Mouse (Mus musculus) G1E-ER4 (cell line): ENCODE results near the gene Smyd1. TPM values are rescaled to one million over a fixed set of nuclear protein-coding genes. Genes with fewer than 3 reads are reported as not detected.

Experiments
- GATA1 ChIP-seq: IDR thresholded peaks from one replicate; pipeline ENCODE4 v1.8.0; 2012; ENCODE audit warnings: low read length, inconsistent platforms
- polyA plus RNA-seq: library from polyadenylated mRNA; stranded (reverse); fragments of >175 nt; gene quantifications from 2 replicates; pipeline ENCODE4 v1.2.3, GENCODE M21; 2012

The Smyd1 gene
- polyA plus RNA-seq, 1 experiment = 0.04 TPM

GRCm38 (mm10) chr6:71243258-71243657, 78.8 kb downstream of the Smyd1 start:
- no peak for TF ChIP-seq GATA1

DNA sequence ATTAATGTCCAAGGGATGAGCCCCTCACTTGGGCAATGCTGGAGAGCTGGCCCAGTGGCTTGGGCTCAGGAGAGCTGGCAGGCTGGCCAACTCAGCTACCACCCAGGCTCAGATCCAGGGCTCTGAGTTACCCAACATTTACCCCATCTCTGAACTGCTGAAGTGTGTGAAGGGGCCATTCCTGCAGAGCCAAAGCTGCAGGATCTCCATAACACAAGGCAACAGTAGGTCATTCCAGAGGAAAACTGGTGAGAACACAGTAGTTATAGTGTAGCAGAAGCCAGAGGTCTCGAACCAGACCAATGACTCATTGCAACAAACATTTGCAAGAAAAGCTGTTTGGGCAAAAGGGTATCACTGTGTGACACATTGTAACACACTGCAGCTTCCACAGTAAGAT, 79.2 kb downstream of the Smyd1 start:
- TF ChIP-seq GATA1 = no peak

DNA sequence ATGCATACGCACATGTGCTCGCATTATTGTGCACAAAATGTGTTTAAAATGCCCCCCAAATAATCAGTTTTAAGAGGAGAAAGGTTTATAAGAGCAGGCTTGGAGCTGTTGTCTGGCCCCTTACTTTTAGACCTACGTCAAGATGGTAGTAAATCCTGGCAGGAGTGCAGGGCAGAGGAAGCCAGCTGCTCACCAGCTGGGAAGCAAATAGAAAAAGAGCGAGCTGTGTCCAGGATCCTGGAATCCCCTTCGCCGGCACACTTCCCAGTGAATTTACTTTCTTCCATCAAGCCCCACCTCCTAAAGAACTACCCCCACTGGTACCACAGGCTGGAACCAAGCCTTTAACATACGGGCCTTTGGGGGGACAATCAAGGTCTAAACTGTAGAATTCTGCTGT, 81.2 kb downstream of the Smyd1 start:
- TF ChIP-seq GATA1 = no peak

DNA sequence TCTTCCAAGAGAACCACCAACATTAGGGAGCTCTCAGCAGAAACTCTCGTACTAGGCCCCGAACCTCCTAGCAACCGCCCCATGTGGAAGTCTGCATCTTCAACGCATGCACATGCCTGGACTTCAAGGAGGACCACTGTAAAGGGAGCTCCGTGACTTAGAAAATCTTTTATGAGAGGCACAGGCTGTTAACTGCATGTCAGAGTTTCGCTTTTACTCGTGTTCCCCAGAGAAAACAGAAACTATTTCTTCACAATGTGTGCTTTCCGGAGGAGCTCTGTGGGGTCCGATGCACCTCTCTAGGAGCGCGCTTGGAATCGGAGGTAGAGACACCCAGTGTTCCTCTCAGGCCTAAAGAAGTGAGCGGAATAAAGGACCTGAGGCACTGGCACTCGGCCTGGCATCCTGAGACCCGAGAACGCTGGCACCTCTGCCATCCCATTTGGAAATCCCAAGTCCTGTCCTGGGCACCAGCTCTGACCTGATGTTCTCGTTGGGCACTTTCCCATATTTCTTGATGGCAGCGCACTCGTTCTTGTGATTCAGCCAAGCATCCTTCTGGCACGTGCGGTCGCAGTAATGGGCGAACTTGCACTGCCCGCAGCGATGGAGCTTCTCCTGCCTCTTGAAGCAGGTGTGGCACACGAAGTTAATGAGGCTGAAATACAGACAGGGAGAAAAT, 82.8 kb downstream of the Smyd1 start:
- TF ChIP-seq GATA1 = no peak

DNA sequence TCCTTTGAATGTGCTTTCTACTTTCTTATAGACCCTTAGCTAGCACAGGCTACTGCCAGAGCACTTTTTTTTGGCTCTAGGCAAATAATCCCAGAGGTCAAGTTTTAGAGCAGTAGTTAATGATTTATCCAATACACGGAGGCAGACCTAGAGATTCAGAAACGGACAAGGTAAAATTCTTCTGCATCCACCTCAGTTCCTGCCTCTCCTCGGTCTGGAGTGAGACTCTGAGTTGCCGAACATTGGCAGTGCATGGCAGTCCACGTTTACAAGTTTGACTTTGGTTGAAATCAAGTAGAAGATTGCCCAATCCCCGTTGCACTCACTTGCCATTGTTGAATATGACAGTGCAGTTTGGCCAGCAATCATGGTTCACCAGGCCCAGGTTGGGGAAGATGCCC, 85.0 kb downstream of the Smyd1 start:
- TF ChIP-seq GATA1 = no peak

- TF ChIP-seq GATA1 = no peak
These were observed 85.5 kb downstream of the Smyd1 start for GRCm38 (mm10) chr6:71236506-71236905.

- TF ChIP-seq GATA1 = no peak
These were observed 86.1 kb downstream of the Smyd1 start for GRCm38 (mm10) chr6:71235944-71236343.

DNA sequence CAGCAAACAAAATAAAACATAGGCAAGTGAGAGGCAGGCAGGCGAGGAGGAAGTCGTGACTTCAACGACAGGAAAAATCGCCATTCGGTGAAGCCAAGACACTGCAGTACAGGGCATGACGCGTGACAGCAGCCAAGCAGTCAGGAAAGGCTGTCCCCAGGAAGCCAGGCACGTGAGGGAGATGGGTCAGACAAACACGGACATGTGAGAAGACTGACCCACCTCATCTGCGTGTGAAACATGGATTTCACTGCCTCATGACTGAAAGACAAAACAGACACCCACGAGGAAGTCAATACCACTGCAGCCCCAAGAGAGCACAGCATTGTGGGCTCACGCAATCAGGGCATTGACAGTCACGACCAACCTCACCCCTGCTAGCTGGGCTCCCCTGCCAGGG, 86.9 kb downstream of the Smyd1 start:
- no peak for TF ChIP-seq GATA1

- no peak for TF ChIP-seq GATA1
These were observed 94.8 kb downstream of the Smyd1 start for GRCm38 (mm10) chr6:71227157-71227770.

DNA sequence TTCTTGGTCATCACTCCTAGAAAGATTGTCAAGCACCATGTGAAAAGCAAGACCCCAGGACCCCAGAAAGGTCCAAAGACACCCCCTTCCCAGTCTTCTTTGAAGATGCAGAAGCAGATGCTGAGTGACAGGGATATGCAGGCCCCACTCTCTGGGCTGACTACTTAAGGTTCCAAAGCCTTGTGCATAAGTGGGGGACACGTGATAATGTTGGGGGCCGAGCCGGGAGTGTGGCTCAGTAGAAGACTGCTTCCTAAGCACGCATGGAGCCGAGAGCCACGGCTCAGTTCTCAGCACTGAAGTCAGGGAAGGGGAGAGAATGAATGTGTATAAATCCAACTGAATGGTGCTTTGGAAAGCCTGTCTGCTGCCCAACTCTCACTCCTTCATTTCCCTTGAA, 95.5 kb downstream of the Smyd1 start:
- TF ChIP-seq GATA1 = no peak

GRCm38 (mm10) chr6:71224184-71224943, 97.7 kb downstream of the Smyd1 start:
- TF ChIP-seq GATA1 = no peak

- TF ChIP-seq GATA1 = no peak
These were observed 100.5 kb downstream of the Smyd1 start for GRCm38 (mm10) chr6:71221501-71221900.

DNA sequence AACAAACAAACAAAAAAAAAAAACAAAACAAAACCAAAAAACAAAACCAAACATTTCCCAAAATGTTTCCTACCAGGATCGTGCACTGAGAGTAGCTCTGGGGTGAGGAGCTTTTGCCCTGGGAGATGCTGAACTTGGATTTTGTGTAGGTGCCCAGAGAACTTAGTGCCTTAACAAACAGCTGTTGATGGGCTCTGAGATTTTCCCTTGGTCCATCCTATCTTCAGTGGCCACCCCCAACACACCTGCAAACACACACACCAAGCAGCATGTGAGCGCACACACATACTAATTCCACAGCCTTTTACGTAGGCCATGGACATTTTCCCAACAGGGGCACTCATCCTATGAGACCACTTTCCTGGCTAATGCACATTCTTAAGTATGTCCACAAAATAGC, 109.6 kb downstream of the Smyd1 start:
- TF ChIP-seq GATA1 = no peak

DNA sequence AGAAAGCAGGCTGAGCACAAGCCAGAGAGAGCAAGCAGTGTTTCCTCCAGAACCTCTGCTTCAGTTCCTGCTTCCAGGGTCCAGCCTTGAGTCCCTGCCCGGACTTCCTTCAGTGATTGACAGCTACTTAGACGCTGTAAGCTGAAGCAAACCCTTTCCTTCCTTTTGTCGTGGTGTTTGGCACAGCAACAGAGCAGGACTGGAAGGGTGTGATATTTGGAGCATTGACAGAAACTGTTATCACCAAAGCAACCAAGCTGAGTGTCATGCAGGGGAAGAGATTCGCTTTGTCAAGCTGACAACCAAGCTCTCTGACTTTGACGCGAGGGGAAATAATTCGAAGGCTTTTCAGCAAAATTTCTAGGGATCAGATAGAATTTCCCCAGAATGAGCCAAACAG, 110.1 kb downstream of the Smyd1 start:
- no peak for TF ChIP-seq GATA1

DNA sequence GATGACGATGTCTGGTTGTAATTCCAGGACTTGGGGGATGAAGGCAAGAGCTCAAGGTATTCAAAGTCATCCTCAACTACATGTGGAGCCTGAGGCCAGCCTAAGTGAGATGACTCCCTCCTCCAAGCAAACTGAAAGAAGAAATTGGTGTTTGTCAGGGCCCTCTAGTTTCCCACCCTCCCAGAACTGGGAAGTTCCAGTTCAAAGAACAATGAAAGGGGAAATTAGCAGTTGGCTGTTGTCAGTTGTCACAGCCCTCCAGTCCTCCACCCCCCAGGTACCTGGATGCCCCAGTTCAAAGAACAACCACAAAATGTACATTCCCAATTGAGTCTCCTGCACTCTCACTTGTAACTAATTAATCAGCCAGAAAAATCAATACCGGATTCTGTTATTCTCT, 113.3 kb downstream of the Smyd1 start:
- TF ChIP-seq GATA1 = no peak

GRCm38 (mm10) chr6:71204166-71204565, 117.9 kb downstream of the Smyd1 start:
- TF ChIP-seq GATA1 = no peak

DNA sequence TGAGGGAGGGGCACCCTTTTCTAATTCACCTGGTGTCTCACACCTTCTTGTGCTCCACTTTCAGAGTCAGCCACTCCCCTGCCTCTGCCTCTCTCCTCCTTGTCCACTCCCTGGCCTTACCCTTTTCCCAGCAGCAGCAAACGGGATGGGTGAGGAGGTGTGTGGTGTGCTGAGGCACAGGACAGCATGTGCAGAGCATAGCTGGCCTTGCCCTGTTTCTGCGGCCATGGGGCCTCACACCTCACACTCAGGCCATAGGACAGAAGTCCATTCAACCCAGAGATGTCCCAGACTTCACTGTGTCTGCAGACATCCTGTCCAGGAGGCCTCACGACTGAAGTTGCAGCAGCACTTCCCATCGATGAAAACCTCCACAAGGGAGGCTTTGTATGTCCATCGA, 118.4 kb downstream of the Smyd1 start:
- no peak for TF ChIP-seq GATA1
